Mouse (Mus musculus): ENCODE data around the gene Ddc. TPM values are rescaled to one million over a fixed set of nuclear protein-coding genes. Genes with fewer than 3 reads are reported as not detected.

Ddc gene
- total RNA-seq, 1 experiment from 2014 or later: 0.35 TPM

GRCm38 (mm10) chr11:11880351-11880750 lies 17.6 kb downstream of the Ddc start:
- no peak for ATAC-seq (ENCODE audit: extremely low read depth, insufficient number of reproducible peaks, low FRiP score, poor library complexity, severe bottlenecking)

GRCm38 (mm10) chr11:11879699-11880002 lies 18.3 kb downstream of the Ddc start:
- ATAC-seq (ENCODE audit: extremely low read depth, insufficient number of reproducible peaks, low FRiP score, poor library complexity, severe bottlenecking): no peak

GRCm38 (mm10) chr11:11878981-11879698 lies 18.8 kb downstream of the Ddc start:
- ATAC-seq (ENCODE audit: extremely low read depth, insufficient number of reproducible peaks, low FRiP score, poor library complexity, severe bottlenecking): no peak

GRCm38 (mm10) chr11:11878278-11878980 lies 19.5 kb downstream of the Ddc start:
- no peak for ATAC-seq (ENCODE audit: extremely low read depth, insufficient number of reproducible peaks, low FRiP score, poor library complexity, severe bottlenecking)

GRCm38 (mm10) chr11:11877891-11878277 lies 20.1 kb downstream of the Ddc start:
- no peak for ATAC-seq (ENCODE audit: extremely low read depth, insufficient number of reproducible peaks, low FRiP score, poor library complexity, severe bottlenecking)

- ATAC-seq (ENCODE audit: extremely low read depth, insufficient number of reproducible peaks, low FRiP score, poor library complexity, severe bottlenecking): no peak
Measured at GRCm38 (mm10) chr11:11876366-11876765, 21.6 kb downstream of the Ddc start.

GRCm38 (mm10) chr11:11875230-11875629 lies 22.7 kb downstream of the Ddc start:
- ATAC-seq (ENCODE audit: extremely low read depth, insufficient number of reproducible peaks, low FRiP score, poor library complexity, severe bottlenecking): no peak

GRCm38 (mm10) chr11:11873023-11873908 lies 24.7 kb downstream of the Ddc start:
- ATAC-seq (ENCODE audit: extremely low read depth, insufficient number of reproducible peaks, low FRiP score, poor library complexity, severe bottlenecking): no peak

- ATAC-seq (ENCODE audit: extremely low read depth, insufficient number of reproducible peaks, low FRiP score, poor library complexity, severe bottlenecking): 0 out of 2 replicates have a peak, but pooled peaks have one; percentile 23
Measured at GRCm38 (mm10) chr11:11872140-11872795, 25.7 kb downstream of the Ddc start.

- no peak for ATAC-seq (ENCODE audit: extremely low read depth, insufficient number of reproducible peaks, low FRiP score, poor library complexity, severe bottlenecking)
Measured at GRCm38 (mm10) chr11:11871197-11871813, 26.6 kb downstream of the Ddc start.

- no peak for ATAC-seq (ENCODE audit: extremely low read depth, insufficient number of reproducible peaks, low FRiP score, poor library complexity, severe bottlenecking)
Measured at GRCm38 (mm10) chr11:11867971-11868481, 29.9 kb downstream of the Ddc start.

- no peak for ATAC-seq (ENCODE audit: extremely low read depth, insufficient number of reproducible peaks, low FRiP score, poor library complexity, severe bottlenecking)
Measured at GRCm38 (mm10) chr11:11866696-11867095, 31.2 kb downstream of the Ddc start.

- no peak for ATAC-seq (ENCODE audit: extremely low read depth, insufficient number of reproducible peaks, low FRiP score, poor library complexity, severe bottlenecking)
Measured at GRCm38 (mm10) chr11:11865128-11865527, 32.8 kb downstream of the Ddc start.

- ATAC-seq (ENCODE audit: extremely low read depth, insufficient number of reproducible peaks, low FRiP score, poor library complexity, severe bottlenecking): no peak
Measured at GRCm38 (mm10) chr11:11864446-11865101, 33.4 kb downstream of the Ddc start.

- ATAC-seq (ENCODE audit: extremely low read depth, insufficient number of reproducible peaks, low FRiP score, poor library complexity, severe bottlenecking): no peak
Measured at GRCm38 (mm10) chr11:11862502-11862901, 35.4 kb downstream of the Ddc start.

- no peak for ATAC-seq (ENCODE audit: extremely low read depth, insufficient number of reproducible peaks, low FRiP score, poor library complexity, severe bottlenecking)
Measured at GRCm38 (mm10) chr11:11856959-11857358, 41.0 kb downstream of the Ddc start.

GRCm38 (mm10) chr11:11855685-11856131 lies 42.2 kb downstream of the Ddc start:
- ATAC-seq (ENCODE audit: extremely low read depth, insufficient number of reproducible peaks, low FRiP score, poor library complexity, severe bottlenecking): no peak

- no peak for ATAC-seq (ENCODE audit: extremely low read depth, insufficient number of reproducible peaks, low FRiP score, poor library complexity, severe bottlenecking)
Measured at GRCm38 (mm10) chr11:11855061-11855672, 42.8 kb downstream of the Ddc start.

All from neutrophil, adult 5-6 weeks (primary cell).